Mouse (Mus musculus) embryonic facial prominence, embryonic 12.5 days (tissue): ENCODE results near the gene Mrpl2. TPM values are rescaled to one million over a fixed set of nuclear protein-coding genes. Genes with fewer than 3 reads are reported as not detected.

Experiments
- ATAC-seq: fragments of 200-750 bp; cut with Nextera tagmentation; 2 replicates; pipeline ENCODE4 v1.8.0; 2017; ENCODE audit not compliant: insufficient number of reproducible peaks, insufficient read depth, low FRiP score, low TSS enrichment
- H3K27ac ChIP-seq: fragments of 300-500 bp; sonication (generic); 2 replicates; pipeline ENCODE4 v1.5.1; 2016; ENCODE audit warnings: mild to moderate bottlenecking
- H3K27me3 ChIP-seq: fragments of 300-500 bp; sonication (generic); 2 replicates; pipeline ENCODE4 v1.6.1; 2016; ENCODE audit warnings: mild to moderate bottlenecking, moderate library complexity
- H3K36me3 ChIP-seq: fragments of 300-500 bp; sonication (generic); 2 replicates; pipeline ENCODE4 v1.6.1; 2016; ENCODE audit warnings: mild to moderate bottlenecking
- H3K4me1 ChIP-seq: fragments of 300-500 bp; sonication (generic); 2 replicates; pipeline ENCODE4 v1.6.1; 2016
- H3K4me2 ChIP-seq: fragments of 300-500 bp; sonication (generic); replicated peaks from 2 replicates; pipeline ENCODE4 v1.6.1; 2016; ENCODE audit warnings: mild to moderate bottlenecking, moderate library complexity
- H3K4me3 ChIP-seq: fragments of 300-500 bp; sonication (generic); 2 replicates; pipeline ENCODE4 v1.5.1; 2016; ENCODE audit warnings: mild to moderate bottlenecking
- H3K9ac ChIP-seq: fragments of 300-500 bp; sonication (generic); 2 replicates; pipeline ENCODE4 v1.6.1; 2016; ENCODE audit warnings: mild to moderate bottlenecking, moderate library complexity
- H3K9me3 ChIP-seq: fragments of 300-500 bp; sonication (generic); 2 replicates; pipeline ENCODE4 v1.6.1; 2016; ENCODE audit warnings: mild to moderate bottlenecking, moderate library complexity
- WGBS: fragments of 180-500 bp; shearing (Covaris S2); methylation state at CpG from one replicate; pipeline ENCODE4 v1.1.7; 2016; 5-methylcytosine and 5-hydroxymethylcytosine counted together
- polyA plus RNA-seq: library from polyadenylated mRNA; unstranded; fragments of >200 nt; fragmentation: Nextera tagmentation; extraction: Ambion mirVana; gene quantifications from 2 replicates; pipeline ENCODE4 v1.2.1, GENCODE M21; 2016

Gene Mrpl2
- polyA plus RNA-seq, 1 experiment from 2014 or later: 102 TPM

DNA sequence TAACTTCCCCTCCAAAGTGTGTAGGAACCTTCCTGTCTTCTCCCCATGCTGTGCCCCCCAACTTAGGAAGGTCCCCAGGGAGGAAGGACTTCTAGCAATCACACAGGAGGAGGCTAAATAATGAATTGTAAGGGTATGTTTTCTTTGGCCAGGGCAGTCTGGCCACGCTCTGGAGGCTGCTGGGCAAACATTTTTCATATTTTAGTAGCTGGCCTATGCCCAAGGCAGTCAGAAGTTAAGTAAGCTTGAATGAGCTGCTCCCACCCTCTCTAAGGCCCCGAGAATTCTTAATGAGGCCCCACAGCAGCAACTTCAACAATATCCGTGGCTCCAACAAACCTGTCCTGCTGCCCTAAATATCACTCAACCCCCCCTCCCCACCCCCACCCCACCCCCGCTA, 33.2 kb upstream of the Mrpl2 start:
- ATAC-seq: no peak
- Histone ChIP-seq H3K4me2 (no peak overlapping the region), H3K27ac (peak overlapping the region; percentile 41; the same call in 1 of the 2 replicates), H3K9ac (no peak overlapping the region), H3K4me3 (no peak overlapping the region), H3K4me1 (peaks cover 61% of the 10 kb centered on the region), H3K27me3 (no peaks in the 10 kb centered on the region), H3K36me3 (no peaks in the 10 kb centered on the region), H3K9me3 (no peaks in the 10 kb centered on the region)
- 30% methylated on average over 4 of the region's 4 CpGs for WGBS

DNA sequence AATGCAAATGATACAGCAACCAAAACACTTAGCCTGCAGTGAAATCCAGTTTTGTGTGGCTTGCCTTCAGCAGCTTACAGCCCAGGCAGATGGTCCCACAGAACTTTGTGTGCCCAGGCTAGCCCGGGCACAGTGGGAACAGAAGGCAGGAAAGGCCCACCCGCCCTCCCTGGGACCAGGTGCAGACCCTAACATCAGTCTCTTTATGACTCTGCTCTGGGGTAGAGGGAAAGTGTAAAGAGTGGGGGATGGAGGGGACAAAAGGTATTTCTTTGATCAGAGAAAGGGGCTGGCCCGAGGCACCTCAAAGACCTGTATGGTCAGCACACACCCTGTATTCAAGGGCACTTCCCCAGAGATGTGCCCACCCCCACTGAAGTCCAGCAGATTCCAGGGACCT, 32.8 kb upstream of the Mrpl2 start:
- no peak overlapping the region for H3K4me2 ChIP-seq
- peaks cover 65% of the 10 kb centered on the region for H3K4me1 ChIP-seq
- no peak overlapping the region for H3K9ac ChIP-seq
- 47% methylated on average over 3 of the region's 3 CpGs for WGBS
- H3K36me3 ChIP-seq: no peaks in the 10 kb centered on the region
- no peaks in the 10 kb centered on the region for H3K9me3 ChIP-seq
- no peaks in the 10 kb centered on the region for H3K27me3 ChIP-seq
- ATAC-seq: no peak
- 0 out of 2 replicates have a peak overlapping the region, but pooled peaks have one; percentile 41 for H3K27ac ChIP-seq
- H3K4me3 ChIP-seq: no peak overlapping the region

DNA sequence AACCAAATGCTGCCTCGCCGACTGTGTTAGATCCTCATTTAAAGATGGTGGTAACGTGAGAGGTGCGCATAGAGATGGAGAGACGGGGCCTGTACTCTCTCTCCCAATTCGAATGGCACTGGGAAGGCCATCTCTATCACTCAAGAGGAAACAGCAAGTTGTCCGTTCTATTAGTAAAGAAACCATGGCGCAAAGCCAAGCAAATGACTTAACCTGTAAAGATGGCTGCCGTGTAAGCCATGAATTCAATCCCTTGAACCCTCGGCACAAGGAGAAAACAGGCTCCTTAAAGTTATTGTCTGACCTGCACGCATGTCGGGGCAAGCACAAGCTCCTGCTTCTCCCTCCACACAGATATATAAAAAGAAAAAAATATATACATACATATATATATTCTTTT, 28.2 kb upstream of the Mrpl2 start:
- WGBS: 43% methylated on average over 12 of the region's 12 CpGs
- H3K36me3 ChIP-seq: no peaks in the 10 kb centered on the region
- H3K4me3 ChIP-seq: no peak overlapping the region
- ATAC-seq: no peak
- H3K4me2 ChIP-seq: peak overlapping the region; percentile 38
- H3K27ac ChIP-seq: peak overlapping the region; percentile 98
- H3K4me1 ChIP-seq: peaks cover 88% of the 10 kb centered on the region
- H3K27me3 ChIP-seq: no peaks in the 10 kb centered on the region
- H3K9ac ChIP-seq: no peak overlapping the region
- no peaks in the 10 kb centered on the region for H3K9me3 ChIP-seq

DNA sequence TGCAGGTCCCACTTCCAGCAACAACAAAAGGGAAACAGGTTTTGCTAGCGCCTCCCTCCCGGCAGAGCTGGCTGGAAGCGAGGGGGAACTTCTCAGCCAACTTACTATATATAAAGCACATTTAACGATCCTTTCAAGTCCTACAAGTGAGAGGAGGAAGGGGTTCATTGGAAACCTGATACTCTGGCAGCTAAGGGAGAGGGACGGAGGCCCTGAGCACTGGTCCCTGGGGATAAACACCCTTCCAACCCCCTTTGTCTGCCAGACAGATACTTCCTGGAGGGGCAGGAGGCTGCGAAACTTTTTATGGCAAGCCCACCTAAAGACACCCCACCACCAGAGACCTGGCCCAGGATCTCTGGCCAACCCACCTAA, 27.6 kb upstream of the Mrpl2 start:
- 2% methylated on average over 6 of the region's 6 CpGs for WGBS
- Histone ChIP-seq H3K9ac (peak overlapping the region; percentile 46), H3K27me3 (no peaks in the 10 kb centered on the region), H3K27ac (peak overlapping the region; percentile 98), H3K4me3 (no peak overlapping the region), H3K9me3 (no peaks in the 10 kb centered on the region), H3K4me2 (peak overlapping the region; percentile 38), H3K36me3 (no peaks in the 10 kb centered on the region), H3K4me1 (peaks cover 88% of the 10 kb centered on the region)
- no peak for ATAC-seq

DNA sequence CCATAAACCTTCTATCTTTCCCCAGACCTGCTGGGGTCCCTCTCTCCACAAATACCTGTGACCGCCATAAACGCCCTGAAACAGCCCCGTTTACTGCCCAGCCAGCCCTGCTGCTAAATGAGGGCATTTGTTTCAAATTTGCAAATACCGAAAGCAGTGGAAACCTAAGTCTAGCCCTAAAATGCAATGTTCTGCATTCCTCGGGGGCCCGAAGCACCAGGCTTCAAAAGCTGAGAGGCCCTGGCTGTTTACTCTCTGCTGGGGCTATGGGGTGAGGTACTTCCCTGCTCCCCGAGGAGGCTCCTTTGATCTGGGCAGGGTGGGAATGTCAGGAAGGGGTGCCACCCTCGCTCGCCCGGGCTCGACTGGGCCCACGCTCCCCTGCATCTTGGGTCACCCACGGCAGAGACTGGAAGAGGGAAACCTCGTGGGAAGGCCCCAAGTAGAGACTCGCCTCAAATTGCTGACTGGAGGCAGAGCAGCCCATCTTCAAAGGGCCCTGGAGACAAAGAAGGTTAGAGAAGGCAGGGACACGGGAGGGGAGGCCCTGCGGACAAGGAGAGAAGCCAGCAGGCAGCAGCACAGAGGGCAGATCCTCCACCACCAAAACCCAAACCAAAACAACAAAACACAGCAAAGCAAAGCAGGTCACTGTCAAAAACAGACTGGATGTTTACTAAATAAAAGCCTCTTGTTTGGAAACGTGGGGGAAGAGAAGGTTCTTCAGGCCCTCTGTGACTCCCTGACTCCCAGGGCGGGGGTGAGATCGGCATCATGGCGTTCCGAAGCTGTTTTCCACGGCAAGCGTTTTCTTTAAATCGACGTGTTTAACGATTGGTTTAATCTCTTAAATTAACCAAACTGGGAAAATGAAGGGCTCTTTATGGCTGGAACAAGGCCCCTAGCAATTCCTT, 27.0 kb upstream of the Mrpl2 start:
- no peaks in the 10 kb centered on the region for H3K36me3 ChIP-seq
- peak overlapping the region; percentile 38 for H3K4me2 ChIP-seq
- no peaks in the 10 kb centered on the region for H3K9me3 ChIP-seq
- no peak overlapping the region for H3K4me3 ChIP-seq
- peak overlapping the region; percentile 46 for H3K9ac ChIP-seq
- peaks cover 88% of the 10 kb centered on the region for H3K4me1 ChIP-seq
- peak; percentile 44; the same call in 1 of the 2 replicates for ATAC-seq
- 4% methylated on average over 27 of the region's 27 CpGs for WGBS
- peak overlapping the region; percentile 98 for H3K27ac ChIP-seq
- H3K27me3 ChIP-seq: no peaks in the 10 kb centered on the region

DNA sequence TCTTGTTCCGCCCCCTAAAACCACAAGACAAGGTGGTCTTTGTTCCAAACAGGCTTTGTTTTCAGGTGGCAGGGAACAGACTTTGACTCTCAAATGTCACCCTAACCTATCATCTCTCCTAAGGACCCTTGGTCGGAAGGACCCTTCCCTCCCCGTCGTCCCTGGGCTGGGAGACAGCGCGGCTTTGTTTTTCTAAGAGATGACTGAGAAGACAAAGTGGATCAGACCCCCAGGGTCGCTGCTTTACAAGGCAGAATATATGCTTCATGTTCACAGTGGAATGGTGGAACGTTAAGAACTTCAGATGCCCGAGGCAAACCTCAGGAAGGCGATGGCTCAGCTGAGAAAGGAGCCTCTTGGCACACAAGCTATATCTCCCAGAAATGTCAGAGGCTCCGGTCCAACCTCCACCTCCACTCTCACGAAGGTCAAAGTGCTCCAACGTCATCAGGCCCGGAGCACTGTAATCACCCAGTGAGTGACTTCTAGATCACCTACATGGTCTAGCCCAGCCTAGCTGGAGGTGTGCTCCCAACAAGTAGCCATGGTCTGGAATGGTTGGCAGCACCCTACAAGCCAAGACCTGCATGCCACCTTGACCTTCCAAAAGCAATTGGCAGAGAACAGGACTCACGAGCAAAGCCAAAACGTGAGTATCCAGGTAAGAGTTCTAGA, 26.2 kb upstream of the Mrpl2 start:
- H3K9ac ChIP-seq: no peak overlapping the region
- WGBS: 20% methylated on average over 16 of the region's 16 CpGs
- H3K4me3 ChIP-seq: no peak overlapping the region
- H3K4me1 ChIP-seq: peaks cover 94% of the 10 kb centered on the region
- no peaks in the 10 kb centered on the region for H3K9me3 ChIP-seq
- H3K36me3 ChIP-seq: no peaks in the 10 kb centered on the region
- H3K4me2 ChIP-seq: peak overlapping the region; percentile 38
- H3K27me3 ChIP-seq: no peaks in the 10 kb centered on the region
- ATAC-seq: no peak
- peak overlapping the region; percentile 98 for H3K27ac ChIP-seq

DNA sequence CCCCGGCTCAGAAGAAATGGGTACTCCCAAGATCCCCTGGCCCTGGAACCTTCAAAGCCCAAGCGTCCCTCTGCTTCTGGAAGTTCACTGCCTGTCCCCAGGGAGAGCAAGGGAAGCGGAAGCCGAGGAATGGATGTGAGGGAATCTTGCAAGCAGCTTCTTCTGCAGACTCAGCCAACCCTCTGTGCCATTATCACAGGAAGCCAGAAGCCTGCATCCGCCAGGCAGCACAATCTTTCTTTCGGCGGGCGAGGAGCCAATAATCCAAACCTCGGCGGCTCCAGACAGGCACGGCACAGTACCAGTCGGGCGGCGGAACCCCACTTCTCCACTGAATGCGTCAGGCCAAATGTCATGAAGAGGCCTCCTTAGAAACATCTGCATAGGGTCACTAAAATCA, 24.7 kb upstream of the Mrpl2 start:
- Histone ChIP-seq H3K36me3 (no peaks in the 10 kb centered on the region), H3K9me3 (no peaks in the 10 kb centered on the region), H3K9ac (no peak overlapping the region), H3K27me3 (no peaks in the 10 kb centered on the region), H3K4me1 (peaks cover 97% of the 10 kb centered on the region), H3K27ac (peak overlapping the region; percentile 51), H3K4me2 (peak overlapping the region; percentile 2; the same call in 1 of the 2 replicates), H3K4me3 (no peak overlapping the region)
- no peak for ATAC-seq
- 51% methylated on average over 15 of the region's 15 CpGs for whole genome bisulfite sequencing

DNA sequence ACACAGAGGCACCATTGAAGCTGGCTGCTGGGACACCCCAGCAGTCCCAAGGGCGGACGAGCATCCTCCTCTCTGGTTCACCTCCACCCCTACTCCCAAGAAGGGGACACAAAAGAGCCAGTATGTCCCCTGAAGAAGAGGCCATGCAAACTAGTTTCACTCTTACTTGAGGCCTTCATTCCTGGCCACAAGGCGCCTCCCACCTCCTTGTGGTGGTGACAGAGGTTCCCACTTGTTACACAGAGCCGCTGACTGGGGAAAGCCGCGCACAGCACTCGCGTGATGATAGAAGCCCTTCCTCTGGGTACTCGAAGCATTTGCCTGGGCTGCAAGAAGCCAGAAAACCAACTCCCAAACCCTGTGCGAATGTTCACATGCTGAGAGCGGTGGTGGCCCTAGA, 23.8 kb upstream of the Mrpl2 start:
- no peak overlapping the region for H3K4me3 ChIP-seq
- 0 out of 2 replicates have a peak overlapping the region, but pooled peaks have one; percentile 51 for H3K27ac ChIP-seq
- H3K36me3 ChIP-seq: no peaks in the 10 kb centered on the region
- no peaks in the 10 kb centered on the region for H3K9me3 ChIP-seq
- 70% methylated on average over 11 of the region's 11 CpGs for WGBS
- H3K27me3 ChIP-seq: no peaks in the 10 kb centered on the region
- ATAC-seq: no peak
- no peak overlapping the region for H3K4me2 ChIP-seq
- H3K4me1 ChIP-seq: peaks cover 99% of the 10 kb centered on the region
- no peak overlapping the region for H3K9ac ChIP-seq

DNA sequence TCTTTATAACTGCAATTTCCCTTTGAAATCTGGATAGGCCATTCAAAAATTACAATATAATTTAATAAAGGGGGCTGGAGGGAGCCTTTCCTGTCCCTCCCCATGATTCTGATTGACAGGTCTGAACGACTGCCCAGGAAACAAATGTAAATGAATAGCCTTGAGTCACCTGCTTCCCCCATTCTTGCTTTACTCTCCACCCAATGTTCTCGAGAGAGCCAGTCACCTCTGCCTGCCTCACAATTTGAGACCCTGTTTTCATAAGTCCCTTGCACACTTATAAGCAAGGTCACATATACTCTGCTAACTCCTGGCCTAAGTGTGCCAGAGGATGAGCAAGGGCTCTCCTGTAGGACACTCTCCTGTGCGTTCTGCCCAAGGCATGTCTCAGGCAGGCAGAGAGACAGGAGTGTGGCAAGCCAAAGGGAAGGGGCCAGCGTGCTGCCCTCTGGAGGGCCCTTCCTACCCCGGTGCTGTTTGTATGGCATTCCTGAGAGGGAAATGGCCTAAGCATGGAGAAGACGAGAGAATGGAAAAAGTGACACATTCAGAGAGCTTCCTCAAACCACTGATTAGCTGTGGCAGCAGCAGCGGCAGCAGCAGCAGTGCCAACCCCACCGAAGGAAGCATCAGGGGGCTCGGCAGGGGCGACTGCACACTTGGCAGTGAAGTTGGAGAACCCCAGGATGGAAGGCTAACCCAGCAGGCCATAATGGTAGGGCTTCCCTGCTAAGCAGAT, 22.0 kb upstream of the Mrpl2 start:
- H3K36me3 ChIP-seq: no peaks in the 10 kb centered on the region
- H3K9ac ChIP-seq: no peak overlapping the region
- WGBS: 27% methylated on average over 10 of the region's 10 CpGs
- no peak for ATAC-seq
- H3K4me2 ChIP-seq: peak overlapping the region; percentile 34
- H3K9me3 ChIP-seq: no peaks in the 10 kb centered on the region
- peaks cover 89% of the 10 kb centered on the region for H3K4me1 ChIP-seq
- 0 out of 2 replicates have a peak overlapping the region, but pooled peaks have one; percentile 1 for H3K4me3 ChIP-seq
- peak overlapping the region; percentile 74 for H3K27ac ChIP-seq
- H3K27me3 ChIP-seq: no peaks in the 10 kb centered on the region

DNA sequence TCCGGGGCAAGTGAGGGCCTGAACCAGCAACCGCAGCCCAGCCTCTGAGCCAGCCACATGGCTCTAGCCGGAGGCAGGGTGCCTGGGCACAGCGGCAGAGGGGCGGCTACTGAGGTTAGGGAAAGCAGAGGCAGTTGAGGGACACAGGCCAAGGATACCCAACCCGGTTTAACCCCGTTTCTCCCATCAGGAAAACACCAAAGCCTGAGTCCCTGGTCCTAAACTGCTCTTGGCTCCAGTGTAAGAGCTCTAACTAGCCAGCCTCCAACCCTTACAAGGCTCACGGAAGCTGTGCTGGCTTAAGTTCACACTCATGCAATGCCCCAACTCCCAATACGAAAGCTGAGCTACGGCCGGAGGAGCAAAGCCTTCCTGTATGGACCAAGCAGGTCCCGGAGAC, 21.4 kb upstream of the Mrpl2 start:
- peak overlapping the region; percentile 74 for H3K27ac ChIP-seq

DNA sequence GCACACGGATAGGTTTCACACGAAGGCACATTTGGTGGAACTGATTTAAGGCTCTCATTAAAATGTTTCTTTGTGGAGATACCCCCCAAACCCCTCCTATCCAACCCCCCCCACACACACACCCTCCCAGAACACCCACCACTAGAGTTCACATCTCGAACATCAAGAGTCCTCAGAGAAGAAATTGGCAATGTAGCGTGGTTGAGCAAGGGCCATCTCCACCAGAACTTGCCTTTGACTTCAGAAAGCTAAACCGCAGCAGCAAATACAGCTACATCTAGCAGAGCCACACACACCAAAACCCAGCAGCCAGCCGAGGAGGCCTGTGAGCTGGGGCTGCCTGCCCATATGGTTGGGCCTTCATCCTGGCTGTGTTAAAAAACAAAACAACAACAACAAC, 18.6 kb upstream of the Mrpl2 start:
- Histone ChIP-seq H3K4me2 (peak overlapping the region; percentile 62), H3K9ac (peak overlapping the region; percentile 99), H3K4me3 (peak overlapping the region; percentile 98), H3K36me3 (peaks cover 16% of the 10 kb centered on the region; the same call in 1 of the 2 replicates), H3K27me3 (no peaks in the 10 kb centered on the region), H3K4me1 (peaks cover 74% of the 10 kb centered on the region), H3K9me3 (no peaks in the 10 kb centered on the region), H3K27ac (no peak overlapping the region)
- no peak for ATAC-seq
- 59% methylated on average over 6 of the region's 6 CpGs for WGBS

More for the DNA sequence above, 21.4 kb upstream of the Mrpl2 start:
- Histone ChIP-seq H3K4me2 (peak overlapping the region; percentile 34), H3K9me3 (no peaks in the 10 kb centered on the region), H3K36me3 (no peaks in the 10 kb centered on the region), H3K4me3 (0 out of 2 replicates have a peak overlapping the region, but pooled peaks have one; percentile 1), H3K9ac (no peak overlapping the region), H3K27me3 (no peaks in the 10 kb centered on the region), H3K4me1 (peaks cover 83% of the 10 kb centered on the region)
- no peak for ATAC-seq
- WGBS: 61% methylated on average over 12 of the region's 12 CpGs
